Mouse (Mus musculus) liver, postnatal 0 days (tissue): Measurements from ENCODE around the gene Pkd1. TPM values are rescaled to one million over a fixed set of nuclear protein-coding genes. Genes with fewer than 3 reads are reported as not detected.

Experiments used
- ATAC-seq: fragments of 200-750 bp; cut with Nextera tagmentation; 2 replicates; pipeline ENCODE4 v1.8.0; 2017; ENCODE audit warnings: mild to moderate bottlenecking, moderate library complexity
- DNase-seq: peaks from one replicate; pipeline ENCODE4 v3.0.0-alpha.2; 2016
- H3K27ac ChIP-seq: fragments of 300-500 bp; sonication (generic); 2 replicates; pipeline ENCODE4 v1.5.1; 2014; ENCODE audit warnings: antibody characterized with exemption, moderate library complexity, mild to moderate bottlenecking, low read depth
- H3K27me3 ChIP-seq: fragments of 300-500 bp; sonication (generic); 2 replicates; pipeline ENCODE4 v1.6.1; 2014; ENCODE audit warnings: low read length, control low read depth, mixed read lengths; ENCODE audit not compliant: insufficient read depth
- H3K36me3 ChIP-seq: fragments of 300-500 bp; sonication (generic); replicated peaks from 2 replicates; pipeline ENCODE4 v1.6.1; 2014; ENCODE audit warnings: mild to moderate bottlenecking, control low read depth, low read length, moderate library complexity, mixed read lengths; ENCODE audit not compliant: insufficient read depth
- H3K4me1 ChIP-seq: fragments of 300-500 bp; sonication (generic); 2 replicates; pipeline ENCODE4 v1.6.1; 2014; ENCODE audit warnings: antibody characterized with exemption, mild to moderate bottlenecking, control low read depth; ENCODE audit not compliant: insufficient read depth
- H3K4me2 ChIP-seq: fragments of 300-500 bp; sonication (generic); 2 replicates; pipeline ENCODE4 v1.6.1; 2014; ENCODE audit warnings: low read depth, mild to moderate bottlenecking, low read length, moderate library complexity, mixed read lengths
- H3K4me3 ChIP-seq: fragments of 300-500 bp; sonication (generic); 2 replicates; pipeline ENCODE4 v1.5.1; 2014; ENCODE audit warnings: low read depth, low read length
- H3K9ac ChIP-seq: fragments of 300-500 bp; sonication (generic); replicated peaks from 2 replicates; pipeline ENCODE4 v1.6.1; 2014; ENCODE audit warnings: mild to moderate bottlenecking, moderate library complexity
- H3K9me3 ChIP-seq: fragments of 300-500 bp; sonication (generic); 2 replicates; pipeline ENCODE4 v1.6.1; 2016; ENCODE audit warnings: mild to moderate bottlenecking, control low read depth, low read length, mixed read lengths
- CTCF ChIP-seq: sonication (generic); IDR thresholded peaks from 2 replicates; pipeline ENCODE4 v1.5.1; 2016; ENCODE audit warnings: antibody characterized with exemption, low read depth
- EP300 ChIP-seq: IDR thresholded peaks from 2 replicates; pipeline ENCODE4 v1.6.1; 2016; ENCODE audit warnings: antibody characterized with exemption, low read depth, mild to moderate bottlenecking
- WGBS: fragments of 180-500 bp; shearing (Covaris S2); extraction: QIAGEN DNeasy Blood & Tissue Kit; methylation state at CpG from one replicate; pipeline ENCODE4 v1.1.7; 2014; ENCODE audit not compliant: insufficient replicate concordance; 5-methylcytosine and 5-hydroxymethylcytosine counted together
- polyA plus RNA-seq: library from polyadenylated mRNA; unstranded; fragments of >200 nt; fragmentation: Nextera tagmentation; extraction: Ambion mirVana; gene quantifications from 2 replicates; pipeline ENCODE4 v1.2.1, GENCODE M21; 2015

Pkd1 gene
- polyA plus RNA-seq, 1 experiment from 2014 or later, result 2.8 TPM

- Histone ChIP-seq H3K9ac (no peak overlapping the region), H3K36me3 (peaks cover 39% of the 10 kb centered on the region), H3K4me3 (no peak overlapping the region), H3K27me3 (no peaks in the 10 kb centered on the region), H3K9me3 (no peaks in the 10 kb centered on the region), H3K4me1 (0 out of 2 replicates have a peak, but pooled peaks cover 3% of the 10 kb centered on the region), H3K4me2 (peak overlapping the region; percentile 58), H3K27ac (no peak overlapping the region)
- peak; percentile 71 for ATAC-seq
- DNase-seq, result no peak
- 50% methylated on average over 19 of the region's 19 CpGs for WGBS
- TF ChIP-seq EP300, result no peak
- no peak for TF ChIP-seq CTCF
Measured at GRCm38 (mm10) chr17:24507129-24507664, 42.4 kb upstream of the Pkd1 start.

GRCm38 (mm10) chr17:24507806-24508460 lies 41.7 kb upstream of the Pkd1 start:
- H3K4me3 ChIP-seq, result no peak overlapping the region
- ATAC-seq, result no peak
- H3K36me3 ChIP-seq, result peaks cover 43% of the 10 kb centered on the region
- 78% methylated on average over 12 of the region's 12 CpGs for WGBS
- no peaks in the 10 kb centered on the region for H3K9me3 ChIP-seq
- H3K27me3 ChIP-seq, result no peaks in the 10 kb centered on the region
- 0 out of 2 replicates have a peak, but pooled peaks cover 3% of the 10 kb centered on the region for H3K4me1 ChIP-seq
- no peak overlapping the region for H3K4me2 ChIP-seq
- no peak for DNase-seq
- H3K9ac ChIP-seq, result no peak overlapping the region
- TF ChIP-seq CTCF (no peak), EP300 (no peak)
- H3K27ac ChIP-seq, result no peak overlapping the region

- no peak overlapping the region for H3K4me2 ChIP-seq
- H3K27me3 ChIP-seq, result no peaks in the 10 kb centered on the region
- DNase-seq, result peak; percentile 58
- no peak overlapping the region for H3K9ac ChIP-seq
- 60% methylated on average over 5 of the region's 5 CpGs for WGBS
- H3K9me3 ChIP-seq, result no peaks in the 10 kb centered on the region
- H3K4me3 ChIP-seq, result no peak overlapping the region
- TF ChIP-seq EP300, result no peak
- peak; percentile 70 for TF ChIP-seq CTCF
- H3K36me3 ChIP-seq, result peaks cover 71% of the 10 kb centered on the region
- ATAC-seq, result no peak
- no peaks in the 10 kb centered on the region for H3K4me1 ChIP-seq
- H3K27ac ChIP-seq, result no peak overlapping the region
Measured at GRCm38 (mm10) chr17:24513609-24514008, 36.0 kb upstream of the Pkd1 start.

- H3K4me3 ChIP-seq, result no peak overlapping the region
- H3K9ac ChIP-seq, result no peak overlapping the region
- H3K27me3 ChIP-seq, result no peaks in the 10 kb centered on the region
- peaks cover 69% of the 10 kb centered on the region for H3K36me3 ChIP-seq
- no peaks in the 10 kb centered on the region for H3K4me1 ChIP-seq
- ATAC-seq, result peak; percentile 33; the same call in 1 of the 2 replicates
- no peak for DNase-seq
- H3K27ac ChIP-seq, result 0 out of 2 replicates have a peak overlapping the region, but pooled peaks have one; percentile 1
- H3K9me3 ChIP-seq, result no peaks in the 10 kb centered on the region
- WGBS, result 84% methylated on average over 23 of the region's 24 CpGs
- no peak for TF ChIP-seq EP300
- TF ChIP-seq CTCF, result no peak
- no peak overlapping the region for H3K4me2 ChIP-seq
Measured at GRCm38 (mm10) chr17:24514270-24515257, 35.1 kb upstream of the Pkd1 start.

GRCm38 (mm10) chr17:24520450-24520849 lies 29.2 kb upstream of the Pkd1 start:
- H3K4me1 ChIP-seq, result peaks cover 6% of the 10 kb centered on the region
- no peaks in the 10 kb centered on the region for H3K27me3 ChIP-seq
- H3K36me3 ChIP-seq, result peaks cover 36% of the 10 kb centered on the region
- WGBS, result 83% methylated on average over 4 of the region's 4 CpGs
- no peak overlapping the region for H3K27ac ChIP-seq
- no peak for TF ChIP-seq EP300
- no peak for TF ChIP-seq CTCF
- no peak overlapping the region for H3K9ac ChIP-seq
- H3K9me3 ChIP-seq, result no peaks in the 10 kb centered on the region
- DNase-seq (no peak), ATAC-seq (no peak)
- no peak overlapping the region for H3K4me3 ChIP-seq
- no peak overlapping the region for H3K4me2 ChIP-seq

- ATAC-seq, result no peak
- Histone ChIP-seq H3K4me3 (no peak overlapping the region), H3K4me1 (peaks cover 29% of the 10 kb centered on the region), H3K36me3 (peaks cover 11% of the 10 kb centered on the region), H3K4me2 (no peak overlapping the region), H3K9me3 (no peaks in the 10 kb centered on the region), H3K27me3 (no peaks in the 10 kb centered on the region), H3K27ac (no peak overlapping the region), H3K9ac (0 out of 2 replicates have a peak overlapping the region, but pooled peaks have one; percentile 11)
- DNase-seq, result no peak
- TF ChIP-seq CTCF (no peak), EP300 (no peak)
- 80% methylated on average over 2 of the region's 2 CpGs for WGBS
Measured at GRCm38 (mm10) chr17:24524734-24525133, 24.9 kb upstream of the Pkd1 start.
